Mouse (Mus musculus) limb, embryonic 12.5 days (tissue): ENCODE results near the gene Fto. TPM values are rescaled to one million over a fixed set of nuclear protein-coding genes. Genes with fewer than 3 reads are reported as not detected.

Experiments
- ATAC-seq: fragments of 200-750 bp; cut with Nextera tagmentation; 2 replicates; pipeline ENCODE4 v1.8.0; 2017; ENCODE audit warnings: low read depth, moderate TSS enrichment; ENCODE audit not compliant: insufficient number of reproducible peaks, insufficient read depth, low FRiP score, low TSS enrichment
- H3K27ac ChIP-seq: fragments of 300-500 bp; sonication (generic); 2 replicates; pipeline ENCODE4 v1.5.1; 2016; ENCODE audit warnings: mild to moderate bottlenecking, moderate library complexity
- H3K27me3 ChIP-seq: fragments of 300-500 bp; sonication (generic); 2 replicates; pipeline ENCODE4 v1.6.1; 2016; ENCODE audit warnings: mild to moderate bottlenecking, moderate library complexity
- H3K36me3 ChIP-seq: fragments of 300-500 bp; sonication (generic); 2 replicates; pipeline ENCODE4 v1.6.1; 2016; ENCODE audit warnings: mild to moderate bottlenecking, moderate library complexity
- H3K4me1 ChIP-seq: fragments of 300-500 bp; sonication (generic); replicated peaks from 2 replicates; pipeline ENCODE4 v1.6.1; 2016
- H3K4me2 ChIP-seq: fragments of 300-500 bp; sonication (generic); 2 replicates; pipeline ENCODE4 v1.6.1; 2016; ENCODE audit warnings: mild to moderate bottlenecking, moderate library complexity
- H3K4me3 ChIP-seq: fragments of 300-500 bp; sonication (generic); replicated peaks from 2 replicates; pipeline ENCODE4 v1.5.1; 2016; ENCODE audit warnings: mild to moderate bottlenecking
- H3K9ac ChIP-seq: fragments of 300-500 bp; sonication (generic); replicated peaks from 2 replicates; pipeline ENCODE4 v1.6.1; 2016; ENCODE audit warnings: mild to moderate bottlenecking, moderate library complexity
- H3K9me3 ChIP-seq: fragments of 300-500 bp; sonication (generic); 2 replicates; pipeline ENCODE4 v1.6.1; 2016; ENCODE audit warnings: mild to moderate bottlenecking, moderate library complexity
- WGBS: fragments of 180-500 bp; shearing (Covaris S2); methylation state at CpG from one replicate; pipeline ENCODE4 v1.1.7; 2016; 5-methylcytosine and 5-hydroxymethylcytosine counted together
- polyA plus RNA-seq: library from polyadenylated mRNA; unstranded; fragments of >200 nt; fragmentation: Nextera tagmentation; extraction: Ambion mirVana; gene quantifications from 2 replicates; pipeline ENCODE4 v1.2.1, GENCODE M21; 2016

Gene Fto
- polyA plus RNA-seq, 1 experiment from 2014 or later = 92.1 TPM

- Histone ChIP-seq H3K27ac (no peak overlapping the region), H3K4me3 (no peak overlapping the region), H3K36me3 (no peaks in the 10 kb centered on the region), H3K9ac (no peak overlapping the region), H3K27me3 (peaks cover 47% of the 10 kb centered on the region), H3K9me3 (no peaks in the 10 kb centered on the region), H3K4me1 (peaks cover 31% of the 10 kb centered on the region), H3K4me2 (no peak overlapping the region)
- 77% methylated on average over 4 of the region's 4 CpGs for WGBS
- ATAC-seq = no peak
Observed at GRCm38 (mm10) chr8:91511943-91512342, 198.6 kb downstream of the Fto start.

- H3K27me3 ChIP-seq = peaks cover 73% of the 10 kb centered on the region
- WGBS = 64% methylated on average over 16 of the region's 16 CpGs
- H3K9me3 ChIP-seq = no peaks in the 10 kb centered on the region
- no peaks in the 10 kb centered on the region for H3K36me3 ChIP-seq
- no peak overlapping the region for H3K27ac ChIP-seq
- no peak overlapping the region for H3K9ac ChIP-seq
- H3K4me3 ChIP-seq = no peak overlapping the region
- no peak for ATAC-seq
- H3K4me2 ChIP-seq = no peak overlapping the region
- H3K4me1 ChIP-seq = peaks cover 47% of the 10 kb centered on the region
Observed at GRCm38 (mm10) chr8:91514752-91515478, 201.6 kb downstream of the Fto start.

GRCm38 (mm10) chr8:91516422-91516821, 203.1 kb downstream of the Fto start:
- peaks cover 81% of the 10 kb centered on the region for H3K27me3 ChIP-seq
- no peaks in the 10 kb centered on the region for H3K9me3 ChIP-seq
- no peak overlapping the region for H3K4me3 ChIP-seq
- H3K9ac ChIP-seq = no peak overlapping the region
- 0 out of 2 replicates have a peak overlapping the region, but pooled peaks have one; percentile 1 for H3K4me2 ChIP-seq
- WGBS = 7% methylated on average over 7 of the region's 7 CpGs
- H3K36me3 ChIP-seq = no peaks in the 10 kb centered on the region
- H3K27ac ChIP-seq = no peak overlapping the region
- ATAC-seq = no peak
- H3K4me1 ChIP-seq = peaks cover 37% of the 10 kb centered on the region

- peaks cover 90% of the 10 kb centered on the region for H3K27me3 ChIP-seq
- no peaks in the 10 kb centered on the region for H3K9me3 ChIP-seq
- 28% methylated on average over 6 of the region's 6 CpGs for WGBS
- no peaks in the 10 kb centered on the region; the same call in 1 of the 2 replicates for H3K36me3 ChIP-seq
- ATAC-seq = no peak
- H3K9ac ChIP-seq = no peak overlapping the region
- no peak overlapping the region for H3K4me3 ChIP-seq
- H3K4me1 ChIP-seq = peaks cover 37% of the 10 kb centered on the region
- no peak overlapping the region for H3K4me2 ChIP-seq
- H3K27ac ChIP-seq = no peak overlapping the region
Observed at GRCm38 (mm10) chr8:91518085-91518484, 204.8 kb downstream of the Fto start.

GRCm38 (mm10) chr8:91522201-91522600, 208.9 kb downstream of the Fto start:
- no peaks in the 10 kb centered on the region; the same call in 1 of the 2 replicates for H3K36me3 ChIP-seq
- H3K4me1 ChIP-seq = peaks cover 33% of the 10 kb centered on the region

GRCm38 (mm10) chr8:91524056-91524864, 210.9 kb downstream of the Fto start:
- no peak overlapping the region for H3K27ac ChIP-seq
- no peak overlapping the region for H3K4me2 ChIP-seq
- peaks cover 92% of the 10 kb centered on the region for H3K27me3 ChIP-seq
- 18% methylated on average over 16 of the region's 16 CpGs for WGBS
- no peak overlapping the region for H3K4me3 ChIP-seq
- no peaks in the 10 kb centered on the region for H3K9me3 ChIP-seq
- ATAC-seq = no peak
- H3K4me1 ChIP-seq = peaks cover 19% of the 10 kb centered on the region
- H3K9ac ChIP-seq = no peak overlapping the region
- H3K36me3 ChIP-seq = no peaks in the 10 kb centered on the region; the same call in 1 of the 2 replicates

More at GRCm38 (mm10) chr8:91522201-91522600, 208.9 kb downstream of the Fto start:
- H3K27ac ChIP-seq = no peak overlapping the region
- no peak overlapping the region for H3K9ac ChIP-seq
- no peaks in the 10 kb centered on the region for H3K9me3 ChIP-seq
- ATAC-seq = no peak
- 82% methylated on average over 12 of the region's 12 CpGs for WGBS
- H3K4me2 ChIP-seq = no peak overlapping the region
- peaks cover 92% of the 10 kb centered on the region for H3K27me3 ChIP-seq
- H3K4me3 ChIP-seq = no peak overlapping the region

- peaks cover 19% of the 10 kb centered on the region for H3K4me1 ChIP-seq
- H3K9me3 ChIP-seq = no peaks in the 10 kb centered on the region
- 6% methylated on average over 4 of the region's 4 CpGs for WGBS
- no peak overlapping the region for H3K4me2 ChIP-seq
- no peak overlapping the region for H3K9ac ChIP-seq
- no peaks in the 10 kb centered on the region; the same call in 1 of the 2 replicates for H3K36me3 ChIP-seq
- no peak for ATAC-seq
- no peak overlapping the region for H3K27ac ChIP-seq
- H3K27me3 ChIP-seq = peaks cover 95% of the 10 kb centered on the region
- H3K4me3 ChIP-seq = no peak overlapping the region
Observed at GRCm38 (mm10) chr8:91524865-91525250, 211.5 kb downstream of the Fto start.

- no peaks in the 10 kb centered on the region for H3K9me3 ChIP-seq
- H3K27ac ChIP-seq = no peak overlapping the region
- peaks cover 94% of the 10 kb centered on the region for H3K27me3 ChIP-seq
- 8% methylated on average over 10 of the region's 10 CpGs for WGBS
- ATAC-seq = no peak
- peaks cover 19% of the 10 kb centered on the region for H3K4me1 ChIP-seq
- no peaks in the 10 kb centered on the region; the same call in 1 of the 2 replicates for H3K36me3 ChIP-seq
- no peak overlapping the region for H3K4me2 ChIP-seq
- no peak overlapping the region for H3K9ac ChIP-seq
- no peak overlapping the region for H3K4me3 ChIP-seq
Observed at GRCm38 (mm10) chr8:91525342-91525817, 212.1 kb downstream of the Fto start.

GRCm38 (mm10) chr8:91528967-91529366, 215.6 kb downstream of the Fto start:
- Histone ChIP-seq H3K9me3 (no peaks in the 10 kb centered on the region), H3K9ac (no peak overlapping the region), H3K36me3 (no peaks in the 10 kb centered on the region), H3K27me3 (peaks cover 97% of the 10 kb centered on the region), H3K4me3 (no peak overlapping the region), H3K4me1 (peaks cover 38% of the 10 kb centered on the region), H3K4me2 (no peak overlapping the region), H3K27ac (no peak overlapping the region)
- WGBS = 63% methylated on average over 2 of the region's 2 CpGs
- ATAC-seq = no peak

GRCm38 (mm10) chr8:91529699-91530098, 216.4 kb downstream of the Fto start:
- no peak overlapping the region for H3K27ac ChIP-seq
- no peak overlapping the region for H3K9ac ChIP-seq
- peaks cover 35% of the 10 kb centered on the region for H3K4me1 ChIP-seq
- no peaks in the 10 kb centered on the region for H3K36me3 ChIP-seq
- 87% methylated on average over 5 of the region's 5 CpGs for WGBS
- H3K4me2 ChIP-seq = no peak overlapping the region
- ATAC-seq = no peak
- H3K9me3 ChIP-seq = no peaks in the 10 kb centered on the region
- no peak overlapping the region for H3K4me3 ChIP-seq
- peaks cover 97% of the 10 kb centered on the region for H3K27me3 ChIP-seq

GRCm38 (mm10) chr8:91530656-91531055, 217.3 kb downstream of the Fto start:
- H3K9ac ChIP-seq = no peak overlapping the region
- peaks cover 95% of the 10 kb centered on the region for H3K27me3 ChIP-seq
- 79% methylated on average over 8 of the region's 8 CpGs for WGBS
- peaks cover 26% of the 10 kb centered on the region for H3K4me1 ChIP-seq
- no peak for ATAC-seq
- H3K9me3 ChIP-seq = no peaks in the 10 kb centered on the region
- H3K36me3 ChIP-seq = no peaks in the 10 kb centered on the region
- no peak overlapping the region for H3K27ac ChIP-seq
- no peak overlapping the region for H3K4me3 ChIP-seq
- H3K4me2 ChIP-seq = no peak overlapping the region
